In the genomic region with DNA sequence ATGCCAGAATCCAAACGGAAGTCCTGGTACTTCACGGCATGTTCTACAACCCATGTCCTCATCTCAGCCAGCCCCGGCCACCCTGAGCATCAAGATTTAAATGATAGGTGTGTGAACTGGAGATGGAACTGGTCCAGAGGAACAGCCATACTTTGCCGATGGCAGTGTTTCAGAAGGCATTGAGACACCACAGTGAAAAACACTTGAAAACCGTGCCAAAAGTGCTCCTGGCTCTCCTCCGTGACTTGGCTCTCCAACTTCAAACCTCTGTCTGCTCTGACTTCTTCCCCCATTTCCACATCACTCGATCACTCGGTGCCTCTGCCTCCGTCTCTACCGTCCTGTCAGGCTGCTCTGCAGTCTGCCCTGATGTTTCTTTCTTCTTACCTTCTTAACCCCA, we compare ENCODE assay signal across 25 mouse cellular contexts. TPM values are rescaled to one million over a fixed set of nuclear protein-coding genes. Genes with fewer than 3 reads are reported as not detected.
DNase-seq lines count a peak whose midpoint lies in the region; ATAC-seq and TF ChIP-seq lines count a peak whose summit lies in the region.
"Had no signal": no experiment of that assay in that cellular context is flagged by ENCODE, and none has a peak within 500 bp of the region (broad histone marks: within the 10 kb centered on the region; RNA-seq: fewer than 3 reads in every experiment).

No protein-coding gene starts in this region.

- 53% methylated on average over 10 of the region's 10 CpGs for WGBS in heart, embryonic 10.5 days
- WGBS in heart, embryonic 14.5 days, result 29% methylated on average over 10 of the region's 10 CpGs
- WGBS in lung, postnatal 0 days, result 42% methylated on average over 10 of the region's 10 CpGs
- 85% methylated on average over 10 of the region's 10 CpGs for WGBS in hindbrain, embryonic 14.5 days

- H3K4me1 ChIP-seq in heart, embryonic 10.5 days, result peaks cover 65% of the 10 kb centered on the region
- peaks cover 25 to 43% of the 10 kb centered on the region in 2 experiments for H3K4me1 ChIP-seq in heart, embryonic 14.5 days (ENCODE audit: control insufficient read depth in 2 of 2, insufficient read depth in 2 of 2, low read length in 2 of 2)
- no peaks in the 10 kb centered on the region for H3K4me1 ChIP-seq in lung, postnatal 0 days (ENCODE audit: insufficient read depth, low read depth, low read length)
- no peaks in the 10 kb centered on the region for H3K4me1 ChIP-seq in hindbrain, embryonic 14.5 days (replicated peaks; ENCODE audit: control insufficient read depth, insufficient read depth, low read length)
- H3K4me1 ChIP-seq: embryonic facial prominence, embryonic 13.5 days; forebrain, embryonic 13.5 days; hindbrain, embryonic 10.5 days; hindbrain, embryonic 15.5 days had no signal

- H3K27ac ChIP-seq in heart, embryonic 10.5 days, result peak overlapping the region; percentile 86
- H3K27ac ChIP-seq in heart, embryonic 14.5 days (replicated peaks in 1 of 2; ENCODE audit: control insufficient read depth in 1 of 2, insufficient read depth in 1 of 2, low read depth in 2 of 2, low read length in 2 of 2), result peak overlapping the region in 1 of 2 experiments; percentile 16; a peak in 1 of 4 replicates
- no peak overlapping the region for H3K27ac ChIP-seq in lung, postnatal 0 days (ENCODE audit: low read length)
- no peak overlapping the region for H3K27ac ChIP-seq in hindbrain, embryonic 14.5 days
- H3K27ac ChIP-seq: embryonic facial prominence, embryonic 13.5 days; forebrain, embryonic 13.5 days; hindbrain, embryonic 10.5 days; hindbrain, embryonic 15.5 days had no signal

- H3K27me3 ChIP-seq in heart, embryonic 10.5 days (ENCODE audit: insufficient read depth, poor library complexity, severe bottlenecking), result no peaks in the 10 kb centered on the region
- no peaks in the 10 kb centered on the region for H3K27me3 ChIP-seq in heart, embryonic 14.5 days (ENCODE audit: control insufficient read depth, insufficient read depth, low read length)
- no peaks in the 10 kb centered on the region for H3K27me3 ChIP-seq in lung, postnatal 0 days (replicated peaks; ENCODE audit: insufficient read depth, low read length)
- no peaks in the 10 kb centered on the region for H3K27me3 ChIP-seq in hindbrain, embryonic 14.5 days (ENCODE audit: control insufficient read depth, insufficient read depth, low read length)
- H3K27me3 ChIP-seq: CH12.LX; forebrain, embryonic 13.5 days; hindbrain, embryonic 15.5 days had no signal

- DNase-seq in heart, embryonic 10.5 days (ENCODE audit: low spot score), result no peak
- no peak for DNase-seq in heart, postnatal 36 days
- no peak for DNase-seq in heart, adult 8-10 months (ENCODE audit: low spot score)
- peak; percentile 12 for DNase-seq in lung, postnatal 0 days (ENCODE audit: low spot score)
- DNase-seq in lung, postnatal 14 days, result no peak
- no peak for DNase-seq in hindbrain, embryonic 14.5 days (ENCODE audit: low spot score)
- DNase-seq: adrenal gland, adult 8-10 months; cerebellum, adult 18-20 months; cerebellum, adult 9-11 months; cerebellum, postnatal 36 days; forebrain, postnatal 0 days; gastrocnemius, postnatal 14 days; heart, postnatal 14 days; kidney, adult 2 months had no signal

- TF ChIP-seq CTCF in lung, postnatal 0 days (IDR thresholded peaks at IDR 0.05), result no peak

- peak overlapping the region; percentile 2; the same call in 1 of the 2 replicates for H3K9ac ChIP-seq in heart, embryonic 14.5 days (ENCODE audit: low read length)
- no peak overlapping the region for H3K9ac ChIP-seq in lung, postnatal 0 days (replicated peaks; ENCODE audit: low read depth)
- H3K9ac ChIP-seq in hindbrain, embryonic 14.5 days, result no peak overlapping the region
- H3K9ac ChIP-seq: embryonic facial prominence, embryonic 13.5 days; forebrain, embryonic 13.5 days; forebrain, postnatal 0 days; hindbrain, embryonic 15.5 days had no signal

- no peak overlapping the region for H3K4me3 ChIP-seq in heart, embryonic 10.5 days
- no peak overlapping the region for H3K4me3 ChIP-seq in heart, embryonic 14.5 days (ENCODE audit: control insufficient read depth in 1 of 2, insufficient read depth in 1 of 2, low read depth in 1 of 2, low read length in 2 of 2)
- H3K4me3 ChIP-seq in lung, postnatal 0 days (ENCODE audit: low read depth, low read length), result no peak overlapping the region
- no peak overlapping the region for H3K4me3 ChIP-seq in hindbrain, embryonic 14.5 days (replicated peaks; ENCODE audit: low read length)
- H3K4me3 ChIP-seq: embryonic facial prominence, embryonic 13.5 days; forebrain, embryonic 13.5 days; hindbrain, embryonic 10.5 days; hindbrain, embryonic 15.5 days had no signal

- ATAC-seq in heart, embryonic 14.5 days (ENCODE audit: insufficient number of reproducible peaks, insufficient read depth, low FRiP score, low read depth), result no peak
- ATAC-seq in lung, postnatal 0 days, result no peak
- no peak for ATAC-seq in hindbrain, embryonic 14.5 days (ENCODE audit: low FRiP score)
- ATAC-seq in megakaryocyte, adult 5-6 weeks (ENCODE audit: poor library complexity, severe bottlenecking), result no peak
- ATAC-seq: forebrain, embryonic 13.5 days; forebrain, postnatal 0 days; intestine, embryonic 16.5 days had no signal

- intact Hi-C loops in heart, postnatal 36 days (cut with DNase I), result no loop called here

- H3K4me2 ChIP-seq in heart, embryonic 14.5 days (ENCODE audit: low read length), result peak overlapping the region; percentile 18; the same call in 1 of the 2 replicates
- H3K4me2 ChIP-seq in lung, postnatal 0 days (replicated peaks; ENCODE audit: low read depth, low read length), result no peak overlapping the region
- no peak overlapping the region for H3K4me2 ChIP-seq in hindbrain, embryonic 14.5 days (replicated peaks)
- H3K4me2 ChIP-seq: embryonic facial prominence, embryonic 13.5 days; forebrain, embryonic 13.5 days; hindbrain, embryonic 15.5 days had no signal

- H3K36me3 ChIP-seq in heart, embryonic 10.5 days, result no peaks in the 10 kb centered on the region
- no peaks in the 10 kb centered on the region for H3K36me3 ChIP-seq in heart, embryonic 14.5 days (ENCODE audit: control insufficient read depth, insufficient read depth, low read length)
- no peaks in the 10 kb centered on the region for H3K36me3 ChIP-seq in lung, postnatal 0 days (ENCODE audit: insufficient read depth, low read length)
- H3K36me3 ChIP-seq in hindbrain, embryonic 14.5 days (replicated peaks; ENCODE audit: control insufficient read depth, insufficient read depth), result no peaks in the 10 kb centered on the region
- H3K36me3 ChIP-seq: embryonic facial prominence, embryonic 13.5 days; hindbrain, embryonic 10.5 days; hindbrain, embryonic 15.5 days had no signal

- no peaks in the 10 kb centered on the region for H3K9me3 ChIP-seq in heart, embryonic 10.5 days
- peaks cover 3% of the 10 kb centered on the region; the same call in 1 of the 2 replicates for H3K9me3 ChIP-seq in heart, embryonic 14.5 days (ENCODE audit: control insufficient read depth, low read length)
- no peaks in the 10 kb centered on the region for H3K9me3 ChIP-seq in lung, postnatal 0 days (ENCODE audit: low read length)
- 0 out of 2 replicates have a peak, but pooled peaks cover 3% of the 10 kb centered on the region for H3K9me3 ChIP-seq in hindbrain, embryonic 14.5 days (ENCODE audit: control insufficient read depth, low read length)
- H3K9me3 ChIP-seq: embryonic facial prominence, embryonic 13.5 days; forebrain, embryonic 13.5 days; hindbrain, embryonic 15.5 days had no signal

- no peak for TF ChIP-seq EP300 in lung, postnatal 0 days (IDR thresholded peaks at IDR 0.05)

RNA-seq across cellular contexts. Expression of a gene that starts 10.6 kb away (rescaled TPM):
- not detected in 2 replicates for polyA plus RNA-seq in heart, embryonic 10.5 days (2016; fragmentation: Nextera tagmentation; extraction: Ambion mirVana)
- not detected for total RNA-seq in heart, postnatal 36 days (2021)
- polyA plus RNA-seq in heart, embryonic 14.5 days (2014; fragmentation: Nextera tagmentation; extraction: Ambion mirVana), result not detected in 2 replicates
- not detected for total RNA-seq in heart, adult 8-10 months (2022)
- polyA plus RNA-seq in lung, postnatal 0 days (2015; fragmentation: Nextera tagmentation; extraction: Ambion mirVana), result not detected in 2 replicates
- not detected in 2 replicates for polyA plus RNA-seq in hindbrain, embryonic 14.5 days (2014; fragmentation: Nextera tagmentation; extraction: Ambion mirVana)
- total RNA-seq in megakaryocyte, adult 5-6 weeks (2015), result not detected in 2 replicates
- not detected in 2 replicates for total RNA-seq in megakaryocyte, adult 5-6 weeks (2017)
- total RNA-seq: adrenal gland, adult 8-10 months; CH12.LX; forebrain, postnatal 0 days; gastrocnemius, adult 18-20 months; gastrocnemius, postnatal 14 days; granulocyte monocyte progenitor cell, adult 5-6 weeks; heart, postnatal 14 days had no signal
- polyA plus RNA-seq: C2C12; embryonic facial prominence, embryonic 13.5 days; forebrain, embryonic 13.5 days; forebrain, postnatal 0 days; hindbrain, embryonic 10.5 days; hindbrain, embryonic 15.5 days; intestine, embryonic 16.5 days; kidney, adult 2 months had no signal

RNA-seq across cellular contexts. Expression of a gene that starts 13.6 kb away (rescaled TPM):
- polyA plus RNA-seq in heart, embryonic 10.5 days (2016; fragmentation: Nextera tagmentation; extraction: Ambion mirVana), result 3.7 and 5.8 TPM in 2 replicates
- total RNA-seq in heart, postnatal 36 days (2021), result under 1 TPM in 1 of 2 experiments, not detected in 1; 0.22 TPM
- 2.2 and 2.6 TPM in 2 replicates for polyA plus RNA-seq in heart, embryonic 14.5 days (2014; fragmentation: Nextera tagmentation; extraction: Ambion mirVana)
- under 1 TPM in 1 of 4 experiments, not detected in 3; 0.17 TPM for total RNA-seq in heart, adult 8-10 months (2022)
- polyA plus RNA-seq in lung, postnatal 0 days (2015; fragmentation: Nextera tagmentation; extraction: Ambion mirVana), result not detected in 2 replicates
- polyA plus RNA-seq in hindbrain, embryonic 14.5 days (2014; fragmentation: Nextera tagmentation; extraction: Ambion mirVana), result 0.13 TPM in 1 of 2 replicates, not detected in the other
- not detected in 2 replicates for total RNA-seq in megakaryocyte, adult 5-6 weeks (2015)
- not detected in 2 replicates for total RNA-seq in megakaryocyte, adult 5-6 weeks (2017)
- total RNA-seq: CH12.LX; gastrocnemius, adult 18-20 months; gastrocnemius, postnatal 14 days; granulocyte monocyte progenitor cell, adult 5-6 weeks had no signal
- polyA plus RNA-seq: embryonic facial prominence, embryonic 13.5 days; forebrain, embryonic 13.5 days had no signal

RNA-seq across cellular contexts. Expression of a gene that starts 48.8 kb away (rescaled TPM):
- not detected in 2 replicates for polyA plus RNA-seq in heart, embryonic 10.5 days (2016; fragmentation: Nextera tagmentation; extraction: Ambion mirVana)
- total RNA-seq in heart, postnatal 36 days (2021), result not detected
- polyA plus RNA-seq in heart, embryonic 14.5 days (2014; fragmentation: Nextera tagmentation; extraction: Ambion mirVana), result not detected in 2 replicates
- not detected for total RNA-seq in heart, adult 8-10 months (2022)
- polyA plus RNA-seq in lung, postnatal 0 days (2015; fragmentation: Nextera tagmentation; extraction: Ambion mirVana), result not detected in 2 replicates
- polyA plus RNA-seq in hindbrain, embryonic 14.5 days (2014; fragmentation: Nextera tagmentation; extraction: Ambion mirVana), result not detected in 2 replicates
- not detected in 2 replicates for total RNA-seq in megakaryocyte, adult 5-6 weeks (2015)
- total RNA-seq in megakaryocyte, adult 5-6 weeks (2017), result not detected in 2 replicates
- total RNA-seq: adrenal gland, adult 8-10 months; CH12.LX; forebrain, postnatal 0 days; gastrocnemius, adult 18-20 months; gastrocnemius, postnatal 14 days; granulocyte monocyte progenitor cell, adult 5-6 weeks; heart, postnatal 14 days had no signal
- polyA plus RNA-seq: C2C12; embryonic facial prominence, embryonic 13.5 days; forebrain, embryonic 13.5 days; forebrain, postnatal 0 days; hindbrain, embryonic 10.5 days; hindbrain, embryonic 15.5 days; intestine, embryonic 16.5 days; kidney, adult 2 months had no signal
